Mouse (Mus musculus) testis, adult 2 months (tissue): ENCODE results near the gene Kif21b. TPM values are rescaled to one million over a fixed set of nuclear protein-coding genes. Genes with fewer than 3 reads are reported as not detected.

ENCODE experiments used
- H3K27ac ChIP-seq: fragments of 200-500 bp; 2 replicates; pipeline ENCODE4 v1.5.1; 2012; ENCODE audit warnings: low read depth, low read length; ENCODE audit not compliant: control insufficient read depth, insufficient read depth
- H3K27me3 ChIP-seq: fragments of 200-500 bp; 2 replicates; pipeline ENCODE4 v1.6.1; 2012; ENCODE audit warnings: mild to moderate bottlenecking, low read length, moderate library complexity; ENCODE audit not compliant: control insufficient read depth, insufficient read depth
- H3K36me3 ChIP-seq: fragments of 200-500 bp; 2 replicates; pipeline ENCODE4 v1.6.1; 2012; ENCODE audit warnings: mild to moderate bottlenecking, low read length; ENCODE audit not compliant: control insufficient read depth, insufficient read depth
- H3K4me1 ChIP-seq: fragments of 200-500 bp; 2 replicates; pipeline ENCODE4 v1.6.1; 2012; ENCODE audit warnings: low read length; ENCODE audit not compliant: control insufficient read depth, insufficient read depth
- H3K4me3 ChIP-seq: fragments of 200-500 bp; 2 replicates; pipeline ENCODE4 v1.5.1; 2012; ENCODE audit warnings: low read depth, mild to moderate bottlenecking, low read length, moderate library complexity, mixed read lengths; ENCODE audit not compliant: control insufficient read depth
- CTCF ChIP-seq: fragments of 200-500 bp; IDR thresholded peaks from 2 replicates; pipeline ENCODE4 v1.5.1; 2012; ENCODE audit warnings: low read depth, mild to moderate bottlenecking, inconsistent platforms, low read length, moderate library complexity; ENCODE audit not compliant: control insufficient read depth, insufficient read depth, insufficient replicate concordance
- POLR2A ChIP-seq: fragments of 200-500 bp; IDR thresholded peaks from 2 replicates; pipeline ENCODE4 v1.6.1; 2012; ENCODE audit warnings: low read depth, mild to moderate bottlenecking, inconsistent platforms, low read length, moderate library complexity; ENCODE audit not compliant: control insufficient read depth
- polyA plus RNA-seq: library from polyadenylated mRNA; depleted of rRNA; stranded (reverse); fragments of >200 nt; gene quantifications from 2 replicates; pipeline ENCODE4 v1.2.3, GENCODE M21; 2012

Gene Kif21b
- polyA plus RNA-seq, 1 experiment: 23.9 TPM

DNA sequence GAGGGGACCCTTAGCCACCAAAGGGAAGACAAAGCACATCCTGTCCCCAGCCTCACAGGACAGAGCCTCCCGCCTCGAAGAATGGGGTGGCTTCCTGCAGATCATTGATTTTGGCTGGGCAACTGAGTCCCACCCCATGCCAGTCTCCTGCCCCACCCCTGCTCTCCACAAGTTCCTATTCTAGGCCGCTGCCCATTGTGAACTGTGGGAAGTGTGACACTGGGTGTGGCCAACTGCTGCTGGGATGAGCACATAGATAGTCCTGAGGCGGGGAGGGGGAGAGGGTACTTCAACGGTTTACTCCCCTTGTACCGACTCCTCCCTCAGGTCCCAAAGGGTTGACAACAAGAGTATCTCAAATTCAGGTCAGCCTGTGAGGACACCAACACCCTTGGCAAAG, 47.6 kb downstream of the Kif21b start:
- no peak overlapping the region for H3K4me3 ChIP-seq
- no peaks in the 10 kb centered on the region for H3K36me3 ChIP-seq
- H3K4me1 ChIP-seq: peaks cover 12% of the 10 kb centered on the region
- TF ChIP-seq CTCF (no peak), POLR2A (no peak)
- no peak overlapping the region for H3K27ac ChIP-seq
- H3K27me3 ChIP-seq: no peaks in the 10 kb centered on the region

DNA sequence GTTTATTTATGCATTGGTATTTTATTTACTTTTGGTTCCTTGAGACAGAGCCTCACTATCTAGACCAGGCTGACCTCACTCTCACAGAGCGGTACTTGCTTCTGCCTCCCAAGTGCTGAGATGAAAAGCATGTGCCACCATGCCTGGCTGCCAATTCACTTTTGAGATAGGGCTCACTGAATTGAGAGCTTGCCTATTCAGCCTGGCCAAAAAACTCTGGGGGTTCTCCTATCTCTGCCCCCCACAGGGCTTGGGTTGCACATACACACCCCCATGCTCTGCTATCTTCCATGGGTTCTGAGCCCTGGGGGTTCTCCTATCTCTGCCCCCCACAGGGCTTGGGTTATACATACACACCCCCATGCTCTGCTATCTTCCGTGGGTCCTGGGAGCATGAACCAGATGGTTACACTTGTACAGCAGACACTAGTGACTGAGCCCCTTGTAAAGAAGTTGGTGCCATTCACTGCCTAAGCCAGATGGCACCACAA, 48.4 kb downstream of the Kif21b start:
- Histone ChIP-seq H3K4me3 (no peak overlapping the region), H3K4me1 (peaks cover 4% of the 10 kb centered on the region; the same call in 1 of the 2 replicates), H3K27me3 (no peaks in the 10 kb centered on the region), H3K27ac (no peak overlapping the region), H3K36me3 (no peaks in the 10 kb centered on the region)
- no peak for TF ChIP-seq CTCF
- TF ChIP-seq POLR2A: no peak

DNA sequence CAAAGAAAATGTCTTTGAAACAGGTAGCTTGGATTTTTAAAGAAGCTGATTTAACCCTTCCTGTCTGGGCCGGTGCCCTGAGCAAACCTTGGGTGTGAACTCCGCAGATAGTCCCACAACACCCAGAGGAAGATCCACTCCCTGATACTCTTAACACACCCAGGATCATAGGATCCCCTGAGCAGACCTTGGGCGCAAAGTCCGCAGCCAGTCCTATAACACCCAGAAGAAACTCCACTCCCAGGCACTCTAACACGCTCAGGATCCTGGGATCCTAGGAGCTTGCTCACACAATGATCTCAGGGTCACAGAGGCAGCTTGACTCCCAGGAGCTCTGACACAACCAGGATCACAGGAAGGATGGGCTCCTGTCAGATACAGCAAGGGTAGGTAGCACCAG, 58.8 kb downstream of the Kif21b start:
- Histone ChIP-seq H3K4me3 (no peak overlapping the region), H3K27ac (no peak overlapping the region)
- no peak for TF ChIP-seq CTCF
- TF ChIP-seq POLR2A: no peak

DNA sequence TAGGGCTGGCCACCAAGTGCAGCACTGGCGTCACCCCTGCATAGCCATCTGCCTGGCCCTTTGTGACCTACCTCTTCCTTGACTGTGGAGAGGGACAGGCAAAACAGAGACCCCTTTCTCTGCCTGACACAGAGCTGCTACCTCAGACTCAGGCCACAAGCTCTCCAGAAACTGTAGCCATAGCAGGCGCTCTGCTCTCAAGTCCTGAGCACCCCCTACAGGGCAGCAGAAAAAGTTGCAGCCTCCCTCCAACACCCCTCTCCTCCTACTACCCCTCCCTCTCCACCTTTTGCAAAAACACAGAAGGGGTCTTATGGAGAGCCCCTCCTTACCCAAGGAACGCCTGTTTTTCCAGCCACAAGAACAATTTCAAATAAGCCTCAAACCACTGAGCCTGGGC, 81.6 kb downstream of the Kif21b start, which contains the start of gene Mroh3:
Gene Mroh3, minus strand, starts transcription at position 26 of the 400 bp plus-strand sequence.
- H3K27ac ChIP-seq: no peak within 1 kb of the TSS
- TF ChIP-seq POLR2A (peak; percentile 24; the same call in 1 of the 2 replicates), CTCF (peak; percentile 35; the same call in 1 of the 2 replicates)
- H3K4me3 ChIP-seq: peak within 1 kb of the TSS; percentile 41
- no peaks in the 10 kb centered on the region for H3K36me3 ChIP-seq
- H3K4me1 ChIP-seq: no peaks in the 10 kb centered on the region
- H3K27me3 ChIP-seq: no peaks in the 10 kb centered on the region

More for the DNA sequence above, 58.8 kb downstream of the Kif21b start:
- Histone ChIP-seq H3K27me3 (no peaks in the 10 kb centered on the region), H3K4me1 (no peaks in the 10 kb centered on the region), H3K36me3 (no peaks in the 10 kb centered on the region)

DNA sequence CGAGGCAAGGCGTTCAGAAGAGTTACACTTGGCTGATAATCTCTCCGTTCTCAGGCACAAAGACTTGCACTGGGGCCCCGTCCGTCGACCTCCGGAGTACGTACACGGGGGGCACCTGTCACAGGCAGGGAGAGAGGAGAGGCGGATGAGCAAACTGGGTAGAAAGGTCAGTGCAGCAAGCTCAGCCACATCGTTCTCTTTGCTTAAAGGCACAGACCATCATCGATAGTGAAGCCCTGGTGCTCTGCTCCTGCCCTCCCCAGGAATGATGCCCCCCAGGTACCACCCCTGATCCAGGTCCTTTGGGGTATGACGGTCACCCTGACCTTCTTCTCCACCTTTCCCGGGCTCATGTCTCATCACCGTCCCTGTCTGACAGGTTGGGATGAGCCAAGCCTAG, 83.1 kb downstream of the Kif21b start:
- H3K4me3 ChIP-seq: peak overlapping the region; percentile 78
- H3K27ac ChIP-seq: no peak overlapping the region
- H3K27me3 ChIP-seq: no peaks in the 10 kb centered on the region
- no peaks in the 10 kb centered on the region for H3K4me1 ChIP-seq
- H3K36me3 ChIP-seq: no peaks in the 10 kb centered on the region
- TF ChIP-seq POLR2A (no peak), CTCF (no peak)

DNA sequence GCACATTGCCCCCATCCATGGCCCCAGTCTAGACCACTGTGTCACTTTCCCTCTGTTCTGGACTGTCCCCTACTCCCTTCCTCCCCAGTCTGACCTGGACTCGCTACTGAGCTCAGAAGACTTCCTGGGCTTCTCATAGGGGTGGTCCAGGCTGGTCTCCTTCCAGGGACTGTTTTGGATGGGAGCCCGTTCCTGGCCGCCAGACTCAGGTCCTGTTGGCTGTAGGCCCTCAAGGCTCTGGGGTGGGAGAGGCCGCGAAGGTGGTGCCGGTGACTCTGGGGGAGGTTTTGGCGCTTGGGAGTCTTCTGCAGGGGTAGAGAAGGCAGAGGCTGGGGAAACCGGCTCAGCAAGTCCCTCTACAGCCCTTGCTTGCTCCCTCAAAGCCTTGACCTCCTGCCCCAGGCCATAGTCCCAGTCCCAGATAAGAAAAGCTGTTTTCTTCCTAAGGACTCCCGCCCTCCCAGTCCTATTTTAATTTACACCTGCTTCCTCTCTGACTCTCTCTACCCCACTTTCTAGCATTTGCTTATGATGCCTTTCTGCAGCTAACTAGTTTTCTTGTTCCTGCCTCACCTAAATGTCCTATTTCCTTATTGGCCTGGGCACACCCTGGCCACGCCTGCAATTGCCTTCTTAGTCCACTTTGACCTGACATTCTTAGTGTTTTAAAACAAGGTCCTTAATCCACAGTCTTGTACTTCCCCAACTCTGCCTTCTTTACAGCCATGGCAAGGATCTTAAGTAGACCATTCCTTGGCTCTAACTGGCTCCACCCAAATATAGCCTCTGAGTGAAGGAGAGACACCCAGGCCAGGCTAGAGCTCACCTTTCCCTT, 89.1 kb downstream of the Kif21b start:
- Histone ChIP-seq H3K27me3 (no peaks in the 10 kb centered on the region), H3K4me3 (no peak overlapping the region), H3K27ac (no peak overlapping the region), H3K4me1 (no peaks in the 10 kb centered on the region), H3K36me3 (no peaks in the 10 kb centered on the region)
- TF ChIP-seq CTCF (no peak), POLR2A (no peak)

DNA sequence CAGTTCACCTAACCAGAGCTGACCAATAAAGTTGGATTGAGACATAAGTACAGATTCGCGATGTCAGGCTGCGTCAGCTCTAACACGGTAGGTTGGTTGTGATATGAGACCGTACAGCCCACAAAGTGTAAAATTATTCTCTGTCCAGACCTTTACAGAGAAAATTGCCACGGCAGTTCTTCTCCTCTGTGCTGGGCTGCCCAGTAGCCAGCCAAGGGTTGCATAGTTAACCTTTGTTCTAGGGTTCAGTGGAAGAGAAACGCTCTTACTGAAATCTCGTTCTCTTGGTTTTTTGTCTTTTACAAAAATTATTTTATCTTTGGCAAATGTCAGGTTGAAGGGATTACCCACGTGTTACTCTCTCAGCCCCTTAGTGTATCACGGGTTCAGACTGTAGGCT, 91.2 kb downstream of the Kif21b start:
- no peaks in the 10 kb centered on the region for H3K27me3 ChIP-seq
- H3K4me3 ChIP-seq: no peak overlapping the region
- H3K27ac ChIP-seq: no peak overlapping the region
- TF ChIP-seq CTCF (no peak), POLR2A (no peak)
- H3K36me3 ChIP-seq: no peaks in the 10 kb centered on the region
- H3K4me1 ChIP-seq: no peaks in the 10 kb centered on the region
